Mouse (Mus musculus): ENCODE results near the gene Gsto1. TPM values are rescaled to one million over a fixed set of nuclear protein-coding genes. Genes with fewer than 3 reads are reported as not detected.
"Not testable (repeated sequence)": the region's sequence is repeated elsewhere in the genome, so short reads cannot be mapped to it uniquely, and the experiment has no call there.

The Gsto1 gene
- total RNA-seq, 2 experiments from 2014 or later = 52.8 to 55.9 TPM

GRCm38 (mm10) chr19:47835776-47836175, 19.0 kb upstream of the Gsto1 start:
- no peak for TF ChIP-seq CTCF (conservative IDR thresholded peaks at IDR 0.05)
- H3K4me3 ChIP-seq = no peak overlapping the region
- H3K27ac ChIP-seq = no peak overlapping the region
- DNase-seq (ENCODE audit: low spot score in 2 of 2) = no peak

GRCm38 (mm10) chr19:47836701-47837526, 17.9 kb upstream of the Gsto1 start:
- DNase-seq (ENCODE audit: low spot score in 2 of 2) = peak in 1 of 2 experiments; percentile 47
- Histone ChIP-seq H3K4me3 (peak overlapping the region; percentile 63), H3K27ac (peak overlapping the region; percentile 43; the same call in 1 of the 2 replicates)
- TF ChIP-seq CTCF (conservative IDR thresholded peaks at IDR 0.05) = peak; percentile 81

DNA sequence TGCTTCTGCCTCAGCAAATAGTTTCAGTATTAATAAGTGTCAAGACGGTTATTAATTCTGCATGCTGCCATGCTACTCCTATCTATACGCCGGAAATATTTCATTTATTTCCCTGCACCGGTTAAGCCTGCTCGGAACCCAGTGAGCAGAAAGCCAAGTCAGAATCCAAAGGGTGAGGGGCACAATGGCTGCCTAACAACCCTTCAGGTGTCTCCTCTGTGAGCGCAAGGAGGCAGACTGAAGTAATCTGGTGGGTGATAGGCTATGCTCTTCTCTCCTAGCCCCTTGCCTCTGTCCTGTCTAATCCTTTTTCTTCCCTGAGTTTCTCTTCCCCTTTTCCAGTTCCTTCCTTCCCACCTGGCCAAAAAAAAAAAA, 17.3 kb upstream of the Gsto1 start:
- no peak for TF ChIP-seq CTCF (conservative IDR thresholded peaks at IDR 0.05)
- Histone ChIP-seq H3K27ac (peak overlapping the region; percentile 43; the same call in 1 of the 2 replicates), H3K4me3 (peak overlapping the region; percentile 63)
- no peak for DNase-seq (ENCODE audit: low spot score in 2 of 2)

DNA sequence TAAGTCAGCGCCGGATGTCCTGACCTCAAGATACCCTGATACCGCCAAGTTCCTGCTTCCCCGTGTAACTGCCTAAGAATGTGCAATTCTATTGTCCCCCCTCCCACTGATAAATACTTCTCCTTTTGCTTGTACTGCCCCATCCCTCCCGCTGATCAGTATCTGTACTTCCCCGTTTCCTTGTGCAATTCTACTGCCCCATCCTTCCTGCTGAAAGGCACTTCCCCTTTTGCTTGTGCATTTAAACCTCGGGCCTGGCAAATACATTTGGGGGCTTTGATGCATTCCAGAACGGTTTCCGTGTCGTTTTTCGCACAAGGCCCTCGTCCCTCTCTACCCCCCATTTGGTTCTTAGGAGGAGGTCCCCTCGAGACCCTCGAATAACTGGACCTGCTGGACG, 13.5 kb upstream of the Gsto1 start:
- H3K27ac ChIP-seq = not testable (repeated sequence)

DNA sequence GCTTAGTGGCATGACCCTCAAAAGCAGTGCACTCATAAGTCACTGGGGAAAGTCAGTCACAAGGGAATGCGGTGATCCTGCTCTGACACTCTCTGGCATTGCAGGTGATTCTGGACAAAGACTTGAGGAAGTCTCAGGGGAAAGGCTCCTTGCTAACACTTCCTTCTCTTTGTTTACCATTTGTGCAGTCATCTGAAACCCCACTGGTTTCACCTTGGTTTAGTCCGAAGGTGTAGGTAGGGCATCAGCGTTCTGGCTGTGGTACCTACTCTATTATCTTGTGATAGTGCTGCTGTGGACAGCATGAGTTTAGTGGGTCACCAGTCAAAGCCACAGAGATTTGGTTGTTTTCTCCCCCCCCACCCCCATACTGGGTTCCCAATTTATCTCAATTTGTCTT, 5.0 kb upstream of the Gsto1 start:
- TF ChIP-seq CTCF (conservative IDR thresholded peaks at IDR 0.05) = no peak
- Histone ChIP-seq H3K27ac (no peak overlapping the region), H3K4me3 (no peak overlapping the region)
- DNase-seq (ENCODE audit: low spot score in 2 of 2) = no peak

More for the DNA sequence above, 13.5 kb upstream of the Gsto1 start:
- not testable (repeated sequence) for DNase-seq (ENCODE audit: low spot score in 2 of 2); H3K4me3 ChIP-seq

DNA sequence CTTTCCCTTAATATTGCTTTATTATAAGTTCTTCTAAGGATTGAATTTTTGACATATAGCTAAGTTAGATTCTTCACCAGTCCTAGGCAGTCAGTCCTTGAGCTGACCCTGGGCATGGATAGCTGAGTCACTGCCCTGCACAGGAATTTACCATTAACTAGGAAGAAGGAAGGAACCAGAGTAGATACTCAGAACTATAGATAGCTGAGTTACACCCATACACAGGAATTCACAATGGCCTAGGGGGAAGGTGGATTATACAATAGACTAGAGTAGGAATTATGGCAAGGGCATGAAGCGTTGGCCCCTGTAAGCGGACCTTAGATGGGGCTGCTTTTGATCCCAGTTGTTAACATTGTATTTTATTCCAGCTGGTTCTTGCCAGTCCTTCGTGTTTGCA, 2.6 kb upstream of the Gsto1 start:
- H3K4me3 ChIP-seq; DNase-seq (ENCODE audit: low spot score in 2 of 2); H3K27ac ChIP-seq: not testable (repeated sequence)

DNA sequence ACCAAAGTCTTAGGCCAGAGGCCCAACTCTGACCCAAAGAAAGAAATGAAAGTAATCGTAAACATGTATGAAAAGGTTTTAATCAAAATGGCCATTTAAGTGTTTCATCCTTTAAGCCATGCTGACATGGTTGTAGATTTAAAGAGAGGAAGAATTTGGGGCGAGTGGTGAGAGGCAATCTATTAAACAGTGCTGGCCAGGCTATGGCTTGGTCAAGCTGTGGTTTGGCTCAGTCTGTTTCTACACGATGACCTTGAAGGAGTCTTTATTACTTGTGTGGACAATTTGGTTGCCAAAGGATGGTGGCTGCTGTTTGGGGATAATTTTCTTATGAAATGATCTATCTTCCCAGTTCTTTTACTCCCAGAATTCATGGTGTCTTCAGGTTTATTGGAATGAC, 1.7 kb upstream of the Gsto1 start:
- no peak overlapping the region for H3K27ac ChIP-seq

GRCm38 (mm10) chr19:47853951-47854795, 597 bp upstream of the Gsto1 start:
- H3K27ac ChIP-seq = peak overlapping the region; percentile 82
- DNase-seq (ENCODE audit: low spot score in 2 of 2) = no peak
- peak overlapping the region; percentile 92 for H3K4me3 ChIP-seq
- TF ChIP-seq CTCF (conservative IDR thresholded peaks at IDR 0.05) = peak; percentile 58

More for the DNA sequence above, 1.7 kb upstream of the Gsto1 start:
- TF ChIP-seq CTCF (conservative IDR thresholded peaks at IDR 0.05) = no peak
- no peak overlapping the region for H3K4me3 ChIP-seq
- no peak for DNase-seq (ENCODE audit: low spot score in 2 of 2)

- DNase-seq (ENCODE audit: low spot score in 2 of 2) = no peak
- H3K4me3 ChIP-seq = no peak overlapping the region
- TF ChIP-seq CTCF (conservative IDR thresholded peaks at IDR 0.05) = no peak
- no peak overlapping the region for H3K27ac ChIP-seq
Observed at GRCm38 (mm10) chr19:47857957-47858942, 3.5 kb downstream of the Gsto1 start.

GRCm38 (mm10) chr19:47859180-47859579, 4.4 kb downstream of the Gsto1 start:
- Histone ChIP-seq H3K4me3 (no peak overlapping the region), H3K27ac (no peak overlapping the region)
- no peak for TF ChIP-seq CTCF (conservative IDR thresholded peaks at IDR 0.05)
- no peak for DNase-seq (ENCODE audit: low spot score in 2 of 2)

DNA sequence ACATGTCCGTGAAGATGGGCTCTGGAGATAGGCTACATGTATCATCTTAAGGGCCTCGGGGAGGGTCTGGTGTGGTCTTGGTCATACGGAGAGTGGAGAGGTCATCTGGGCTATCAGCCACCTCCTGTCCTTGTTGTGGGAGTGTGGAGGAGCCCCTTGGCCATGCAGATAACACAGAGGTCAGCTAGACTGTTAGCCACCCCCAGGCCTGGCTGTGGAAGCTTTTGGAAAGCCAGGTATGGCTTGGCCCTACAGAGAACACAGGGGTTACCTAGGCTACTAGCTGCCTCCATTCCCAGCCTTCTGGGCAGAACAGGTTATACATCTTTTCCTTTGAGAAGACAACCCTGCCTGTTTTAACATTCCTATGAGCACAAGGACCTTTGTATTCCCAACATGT, 7.8 kb downstream of the Gsto1 start:
- Histone ChIP-seq H3K27ac (no peak overlapping the region), H3K4me3 (no peak overlapping the region)
- TF ChIP-seq CTCF (conservative IDR thresholded peaks at IDR 0.05) = no peak
- no peak for DNase-seq (ENCODE audit: low spot score in 2 of 2)

GRCm38 (mm10) chr19:47864051-47864450, 9.3 kb downstream of the Gsto1 start:
- TF ChIP-seq CTCF (conservative IDR thresholded peaks at IDR 0.05) = no peak
- Histone ChIP-seq H3K27ac (no peak overlapping the region), H3K4me3 (no peak overlapping the region)
- DNase-seq (ENCODE audit: low spot score in 2 of 2) = no peak

Data from layer of hippocampus, adult 2 months (tissue).